Mouse (Mus musculus): ENCODE measurements around the gene Cnpy2.
A peak's percentile ranks its signal among the peaks of the same experiment; 100 is the strongest.
"Not testable (repeated sequence)": the region's sequence is repeated elsewhere in the genome, so short reads cannot be mapped to it uniquely, and the experiment has no call there.

Cnpy2 gene

DNA sequence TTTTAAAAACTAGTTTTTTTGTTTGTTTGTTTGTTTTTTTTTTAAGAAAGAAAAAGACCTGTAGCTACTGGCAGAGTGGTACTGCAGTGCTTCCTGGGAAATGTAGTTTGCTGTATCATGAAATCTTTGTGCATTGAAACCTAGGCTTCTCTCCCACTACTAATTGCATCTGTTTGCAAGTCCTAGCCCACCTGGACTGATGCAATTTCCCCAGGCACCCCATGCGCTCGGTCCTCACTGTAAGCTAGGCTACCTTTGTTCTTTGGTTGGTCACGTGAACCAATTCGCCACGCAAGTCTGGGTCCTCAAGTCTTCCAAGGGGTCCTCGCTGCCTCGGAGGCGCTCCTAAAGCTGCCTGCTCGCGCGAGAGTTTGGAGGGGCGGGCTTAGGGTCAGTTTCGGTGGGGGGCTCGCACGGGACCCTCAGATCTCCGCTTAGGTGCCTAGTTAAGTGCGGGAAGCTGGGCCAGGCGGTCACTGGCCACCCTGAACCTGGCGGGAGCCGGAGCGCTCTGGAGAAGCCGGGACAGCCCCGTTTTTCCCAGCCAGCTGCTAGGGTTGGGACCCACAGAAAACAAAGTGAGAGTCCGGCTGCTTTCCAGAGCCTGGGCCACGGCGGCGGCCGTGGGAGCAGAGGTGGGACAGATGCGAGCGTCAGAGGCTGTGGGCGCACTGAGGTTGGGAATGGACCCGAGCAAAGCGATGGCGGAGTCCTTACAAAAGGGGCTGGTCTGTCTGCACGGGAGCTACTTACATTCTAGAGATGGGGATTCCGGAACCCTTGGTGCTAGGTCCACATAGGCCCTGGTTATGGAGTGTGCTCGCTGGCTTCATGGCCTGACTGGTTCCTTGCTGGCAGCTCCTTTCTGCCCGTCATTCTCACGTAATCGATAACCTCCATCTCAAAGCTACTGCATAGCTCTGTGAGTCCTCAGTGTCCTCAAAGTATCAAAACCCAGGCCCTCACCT, at the start of gene Cnpy2:
Cnpy2 (plus strand) TSS at position 319 of the 968 bp plus-strand sequence.
- DNase-seq (ENCODE audit: low spot score in 2 of 2), result peak; percentile 75 to 76

DNA sequence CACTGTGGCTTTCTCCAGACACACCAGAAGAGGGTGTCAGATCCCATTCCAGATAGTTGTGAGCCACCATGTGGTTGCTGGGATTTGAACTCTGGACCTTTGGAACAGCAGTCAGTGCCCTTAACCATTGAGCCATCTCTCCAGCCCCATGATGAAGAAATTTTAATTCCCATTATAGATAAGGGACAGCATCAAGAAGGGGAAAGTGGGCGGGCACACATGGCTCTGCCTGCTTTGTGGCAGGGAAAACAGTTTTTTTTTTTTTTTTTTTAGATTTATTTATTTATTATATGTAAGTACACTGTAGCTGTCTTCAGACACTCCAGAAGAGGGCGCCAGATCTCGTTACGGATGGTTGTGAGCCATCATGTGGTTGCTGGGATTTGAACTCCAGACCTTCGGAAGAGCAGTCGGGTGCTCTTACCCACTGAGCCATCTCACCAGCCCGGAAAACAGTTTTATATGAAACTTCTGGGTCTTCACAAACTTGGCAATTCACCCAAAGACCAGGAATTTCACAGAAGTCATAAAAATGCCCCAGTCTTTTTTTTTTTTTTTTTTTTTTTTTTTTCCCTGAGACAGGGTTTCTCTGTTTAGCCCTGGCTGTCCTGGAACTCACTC, 49.3 kb upstream of the Cnpy2 start:
- DNase-seq (ENCODE audit: low spot score in 2 of 2), result not testable (repeated sequence)

GRCm38 (mm10) chr10:128275374-128275773, 46.9 kb upstream of the Cnpy2 start:
- not testable (repeated sequence) for DNase-seq (ENCODE audit: low spot score in 2 of 2)

- no peak for DNase-seq (ENCODE audit: low spot score in 2 of 2)
These were observed 44.1 kb upstream of the Cnpy2 start for GRCm38 (mm10) chr10:128278158-128278557.

DNA sequence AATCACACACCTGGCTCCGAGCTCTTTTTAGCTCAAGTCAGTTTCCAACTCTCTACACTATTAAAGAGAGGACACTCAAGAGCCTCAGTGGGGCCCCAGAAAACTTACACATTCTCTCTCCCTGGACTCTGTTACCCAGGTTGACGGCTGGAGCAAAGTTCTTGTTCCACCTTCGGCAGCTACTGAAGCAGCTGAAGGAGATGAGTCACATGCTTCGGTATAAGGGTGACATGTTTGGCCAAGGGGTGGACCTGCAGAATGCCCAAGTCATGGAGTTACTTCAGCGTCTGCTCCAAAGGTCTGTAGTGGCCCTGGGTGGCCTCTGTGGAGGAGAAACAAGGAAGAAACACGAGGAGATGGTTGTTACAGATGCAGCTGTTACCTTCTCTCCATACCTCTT, 41.3 kb upstream of the Cnpy2 start:
- no peak for DNase-seq (ENCODE audit: low spot score in 2 of 2)

DNA sequence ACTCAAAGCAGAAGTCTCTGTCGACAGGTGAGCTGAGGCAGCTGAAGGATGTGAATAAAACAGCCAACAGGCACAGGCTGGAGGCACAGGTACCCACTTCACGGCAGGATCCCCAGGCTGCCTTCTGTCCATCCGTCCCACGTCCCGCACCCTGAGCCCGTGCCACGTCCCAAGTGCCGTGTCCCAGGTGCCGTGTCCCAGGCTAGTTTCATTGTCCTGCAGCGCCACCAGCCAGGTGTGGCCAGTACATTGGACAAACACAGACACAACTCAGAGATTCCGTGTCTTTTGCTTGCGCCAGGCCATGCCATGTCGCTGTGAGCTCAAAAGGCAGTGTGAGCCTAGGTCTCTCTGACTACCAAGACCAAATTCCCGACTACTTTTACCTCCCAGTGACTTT, 40.6 kb upstream of the Cnpy2 start:
- no peak for DNase-seq (ENCODE audit: low spot score in 2 of 2)

DNA sequence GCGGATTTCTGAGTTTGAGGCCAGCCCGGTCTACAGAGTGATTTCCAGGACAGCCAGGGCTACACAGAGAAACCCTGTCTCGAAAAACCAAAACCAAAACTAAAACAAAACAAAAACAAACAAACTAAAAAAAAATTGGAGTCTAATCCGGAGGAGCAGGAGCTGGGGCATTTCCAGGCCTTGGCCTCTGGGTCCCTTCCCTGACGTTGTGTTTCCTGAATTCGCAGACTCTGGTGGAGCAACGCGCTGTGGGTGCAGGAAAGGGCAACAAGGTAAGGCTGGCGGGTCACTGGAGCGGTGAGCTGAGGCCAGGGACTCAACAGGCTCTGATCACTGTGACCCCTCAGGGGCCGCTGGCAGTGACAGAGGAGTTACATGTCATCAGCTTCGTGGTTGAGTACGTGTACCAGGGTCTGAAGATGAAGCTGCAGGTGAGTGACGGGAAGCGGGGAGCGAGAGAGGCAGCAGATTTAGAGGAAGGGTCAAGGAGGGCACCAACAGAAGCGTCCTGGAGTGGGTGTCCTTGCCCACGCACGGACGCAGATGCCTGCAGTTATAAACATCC, 39.3 kb upstream of the Cnpy2 start:
- DNase-seq (ENCODE audit: low spot score in 2 of 2), result no peak

DNA sequence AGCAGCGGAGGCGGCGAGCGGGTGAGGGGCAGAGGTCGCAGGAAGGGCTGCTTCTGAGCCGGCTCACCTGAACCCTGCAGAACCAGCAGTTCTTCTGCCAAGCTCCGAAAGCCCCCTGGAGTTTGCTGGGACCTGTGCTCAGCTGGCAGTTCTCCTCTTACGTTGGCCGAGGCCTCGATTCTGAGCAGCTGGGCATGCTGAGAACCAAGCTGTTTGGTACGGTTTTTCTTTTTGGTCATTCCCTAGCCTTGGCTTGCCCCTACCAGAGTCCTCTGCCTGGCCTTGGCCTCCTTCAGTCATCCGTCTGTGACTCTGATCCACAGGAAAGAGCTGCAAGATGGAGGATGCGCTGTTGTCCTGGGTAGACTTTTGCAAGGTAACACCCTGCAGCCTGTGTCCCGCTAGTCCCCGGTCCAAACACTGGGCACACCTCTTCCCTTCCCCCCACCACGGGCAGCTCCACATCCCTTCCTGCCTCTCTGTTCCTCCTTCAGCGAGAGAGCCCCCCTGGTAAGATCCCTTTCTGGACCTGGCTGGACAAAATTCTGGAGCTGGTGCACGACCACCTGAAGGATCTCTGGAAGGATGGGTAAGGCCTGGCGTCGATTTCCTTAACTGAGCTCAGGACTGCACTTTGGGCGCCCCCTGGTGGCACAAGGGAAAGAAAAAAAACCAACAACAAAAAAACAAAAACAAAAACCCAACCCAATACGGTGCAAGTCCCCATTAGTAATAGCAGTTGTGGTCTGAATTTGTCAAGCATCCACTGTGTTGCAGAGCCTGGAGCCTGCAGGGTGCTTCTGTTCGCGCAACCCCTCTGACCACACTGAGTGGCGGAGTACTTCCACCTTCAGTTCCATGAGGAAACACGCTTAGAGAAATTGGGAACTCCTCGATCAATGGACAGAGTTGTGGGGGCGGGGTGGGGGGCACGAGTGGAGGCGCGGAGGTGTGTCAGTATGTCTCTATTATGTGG, 38.4 kb upstream of the Cnpy2 start:
- DNase-seq (ENCODE audit: low spot score in 2 of 2), result peak in 1 of 2 experiments; percentile 71

- not testable (repeated sequence) for DNase-seq (ENCODE audit: low spot score in 2 of 2)
These were observed 31.7 kb upstream of the Cnpy2 start for GRCm38 (mm10) chr10:128290594-128290993.

DNA sequence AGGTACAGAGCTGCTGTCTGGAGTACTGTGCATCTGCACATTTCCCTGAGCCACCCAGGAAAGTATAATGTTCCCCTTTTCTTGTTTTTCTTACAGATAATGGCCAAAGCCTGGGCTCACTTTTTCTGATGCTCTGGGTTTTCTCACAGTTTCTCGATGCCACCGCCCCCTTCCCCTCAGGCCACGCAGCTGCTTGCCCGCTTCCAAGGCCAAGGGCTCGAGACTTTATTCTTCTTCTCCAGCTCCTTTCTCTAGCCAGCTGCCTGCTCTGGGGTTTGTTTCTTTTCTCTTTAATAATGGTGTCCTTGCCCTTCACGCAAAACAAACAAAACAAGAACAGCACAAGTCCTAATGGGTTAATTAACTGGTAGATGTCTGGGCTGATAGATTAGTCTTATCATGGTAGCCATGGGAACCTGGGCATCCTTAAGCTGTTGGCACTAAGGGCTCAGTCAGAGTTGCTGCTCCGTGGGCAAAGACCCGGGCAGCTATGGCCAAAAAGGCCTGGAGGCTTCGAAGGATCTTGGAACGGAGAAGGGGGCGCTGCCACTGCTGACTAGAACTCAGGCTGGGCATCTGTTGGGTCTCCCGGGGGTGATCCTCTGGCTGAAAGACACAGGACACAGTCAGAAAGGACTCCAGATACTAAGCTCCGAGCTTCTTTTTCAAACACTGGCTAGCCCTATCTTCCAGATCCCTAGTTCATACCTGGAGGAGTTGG, 25.7 kb upstream of the Cnpy2 start:
- no peak for DNase-seq (ENCODE audit: low spot score in 2 of 2)

DNA sequence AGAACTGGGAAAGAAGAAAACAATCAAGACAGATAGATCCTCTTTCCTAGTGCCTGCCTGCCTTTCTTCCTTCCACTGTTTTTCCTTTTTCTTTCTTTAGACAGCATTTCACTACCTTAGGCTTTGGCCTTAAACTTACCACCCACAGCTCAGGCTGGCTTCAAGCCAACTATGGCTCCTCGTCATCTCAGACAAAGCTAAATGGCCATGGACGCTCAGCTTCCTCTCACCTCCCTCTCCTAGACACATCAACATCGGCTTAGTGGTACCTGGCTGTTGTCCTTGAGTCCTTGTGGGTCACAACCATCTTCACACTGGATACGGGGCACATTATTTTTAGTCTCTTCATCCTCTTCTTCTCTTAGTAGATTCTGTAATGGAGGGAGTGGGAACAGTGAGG, 25.0 kb upstream of the Cnpy2 start:
- DNase-seq (ENCODE audit: low spot score in 2 of 2), result no peak

DNA sequence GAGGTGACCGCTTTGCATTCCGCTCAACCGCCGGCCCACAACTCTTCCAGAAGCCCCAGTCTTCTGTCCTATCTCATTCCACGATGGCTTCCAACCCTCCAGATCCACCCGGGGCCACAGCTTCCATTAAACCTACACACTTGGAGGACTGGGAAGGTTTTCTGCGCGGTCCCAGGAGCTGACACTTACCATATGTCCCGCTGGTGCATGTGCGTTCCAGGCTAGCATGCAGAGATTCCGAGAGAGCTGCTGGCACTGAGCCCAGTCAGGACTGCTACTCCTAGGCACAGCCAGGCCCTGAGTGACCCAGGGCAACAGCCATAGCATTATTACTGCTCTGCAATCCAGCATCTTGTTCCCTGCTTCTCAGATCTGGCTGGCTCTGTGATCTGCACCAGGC, 24.6 kb upstream of the Cnpy2 start:
- no peak for DNase-seq (ENCODE audit: low spot score in 2 of 2)

- DNase-seq (ENCODE audit: low spot score in 2 of 2), result no peak
These were observed 24.0 kb upstream of the Cnpy2 start for GRCm38 (mm10) chr10:128298243-128298642.

GRCm38 (mm10) chr10:128298702-128299171, 23.5 kb upstream of the Cnpy2 start, which contains the start of gene Il23a:
Gene Il23a (minus strand): TSS chr10:128298752.
- DNase-seq (ENCODE audit: low spot score in 2 of 2), result no peak

DNA sequence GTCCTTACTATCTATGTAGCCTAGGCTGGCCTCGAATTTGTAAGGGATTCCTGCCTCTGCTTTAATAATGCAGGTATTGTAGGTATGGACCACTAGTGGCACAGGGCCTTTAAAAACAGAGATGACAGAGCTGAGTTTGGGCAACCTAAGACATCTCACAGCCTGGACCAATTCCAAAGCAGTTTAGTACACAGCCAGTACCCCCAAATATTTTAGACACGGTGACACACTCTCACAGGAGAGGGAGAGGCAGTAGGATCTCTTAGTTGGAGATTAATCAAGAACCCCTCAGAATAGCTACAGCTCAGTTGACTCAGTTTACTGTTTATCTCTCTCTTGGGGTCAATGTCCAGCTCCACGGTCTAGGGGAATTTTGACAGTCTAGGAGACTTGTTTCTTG, 19.9 kb upstream of the Cnpy2 start:
- DNase-seq (ENCODE audit: low spot score in 2 of 2), result no peak

- no peak for DNase-seq (ENCODE audit: low spot score in 2 of 2)
These were observed 19.5 kb upstream of the Cnpy2 start for GRCm38 (mm10) chr10:128302785-128303125.

- DNase-seq (ENCODE audit: low spot score in 2 of 2), result peak; percentile 99 to 100
These were observed 18.9 kb upstream of the Cnpy2 start, which contains the start of gene Pan2 for GRCm38 (mm10) chr10:128303126-128304021. Gene Pan2 (plus strand): TSS chr10:128303335.

GRCm38 (mm10) chr10:128309654-128310053, 12.6 kb upstream of the Cnpy2 start:
- DNase-seq (ENCODE audit: low spot score in 2 of 2), result no peak

- no peak for DNase-seq (ENCODE audit: low spot score in 2 of 2)
These were observed 12.1 kb upstream of the Cnpy2 start for GRCm38 (mm10) chr10:128310177-128310576.

DNA sequence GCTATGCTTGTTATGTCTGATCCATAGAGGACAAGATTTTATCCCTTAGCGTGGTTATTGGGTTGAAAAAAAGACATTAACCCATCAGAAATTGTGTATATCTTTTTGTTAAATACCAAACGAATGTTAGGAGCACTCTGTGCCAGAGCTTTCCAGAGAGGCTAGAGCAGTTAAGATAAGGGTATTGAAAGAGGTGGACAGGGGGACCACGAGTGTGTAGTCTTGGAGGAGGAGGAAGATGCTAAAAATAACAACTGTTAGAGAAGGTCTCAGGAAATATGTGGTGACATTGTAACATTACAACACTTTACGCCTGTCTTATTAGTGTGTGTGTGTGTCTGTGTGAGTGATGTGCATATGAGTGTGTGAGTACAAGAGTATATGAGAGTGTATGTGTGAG, 11.4 kb upstream of the Cnpy2 start:
- DNase-seq (ENCODE audit: low spot score in 2 of 2), result no peak
